Mouse (Mus musculus): Measurements from ENCODE around the gene Rora. TPM values are rescaled to one million over a fixed set of nuclear protein-coding genes. Genes with fewer than 3 reads are reported as not detected.

The Rora gene
- total RNA-seq, 2 experiments from 2014 or later = 21.1 to 24.9 TPM

GRCm38 (mm10) chr9:68687251-68687874 lies 33.8 kb downstream of the Rora start:
- intact Hi-C loops (cut with DNase I) = loop anchor here (5.0 kb wide), 1 partner anchor 670 kb away; no protein-coding TSS in a partner anchor
- DNase-seq = no peak

- intact Hi-C loops (cut with DNase I) = loop anchor here (5.0 kb wide), 1 partner anchor 671 kb away; no protein-coding TSS in a partner anchor
- no peak for DNase-seq
Observed at GRCm38 (mm10) chr9:68688151-68688550, 34.6 kb downstream of the Rora start.

- DNase-seq = peak; percentile 65 to 79
- intact Hi-C loops (cut with DNase I) = loop anchor here (1.0 to 5.0 kb wide), 2 partner anchors 435 to 672 kb away; no protein-coding TSS in a partner anchor
Observed at GRCm38 (mm10) chr9:68689351-68689750, 35.8 kb downstream of the Rora start.

GRCm38 (mm10) chr9:68694889-68695495 lies 41.4 kb downstream of the Rora start:
- intact Hi-C loops (cut with DNase I) = no loop called here
- no peak for DNase-seq

- DNase-seq = peak in 1 of 2 experiments; percentile 28
- intact Hi-C loops (cut with DNase I) = no loop called here
Observed at GRCm38 (mm10) chr9:68695496-68695969, 41.9 kb downstream of the Rora start.

GRCm38 (mm10) chr9:68696425-68696956 lies 42.9 kb downstream of the Rora start:
- DNase-seq = no peak
- intact Hi-C loops (cut with DNase I) = no loop called here

GRCm38 (mm10) chr9:68699341-68699740 lies 45.8 kb downstream of the Rora start:
- intact Hi-C loops (cut with DNase I) = no loop called here
- DNase-seq = no peak

- DNase-seq = no peak
- intact Hi-C loops (cut with DNase I) = no loop called here
Observed at GRCm38 (mm10) chr9:68699856-68700255, 46.3 kb downstream of the Rora start.

- peak in 1 of 2 experiments; percentile 16 for DNase-seq
- intact Hi-C loops (cut with DNase I) = no loop called here
Observed at GRCm38 (mm10) chr9:68707636-68708035, 54.0 kb downstream of the Rora start.

GRCm38 (mm10) chr9:68709232-68709631 lies 55.6 kb downstream of the Rora start:
- intact Hi-C loops (cut with DNase I) = no loop called here
- DNase-seq = no peak

GRCm38 (mm10) chr9:68710893-68711654 lies 57.5 kb downstream of the Rora start:
- intact Hi-C loops (cut with DNase I) = loop anchor here (5.0 kb wide), 1 partner anchor 54 kb away; no protein-coding TSS in a partner anchor
- DNase-seq = peak; percentile 59 to 60

- intact Hi-C loops (cut with DNase I) = loop anchor here (1.0 to 2.0 kb wide), 2 partner anchors 463 to 702 kb away; no protein-coding TSS in a partner anchor
- peak; percentile 52 to 67 for DNase-seq
Observed at GRCm38 (mm10) chr9:68716961-68717360, 63.4 kb downstream of the Rora start.

GRCm38 (mm10) chr9:68718427-68718826 lies 64.8 kb downstream of the Rora start:
- DNase-seq = no peak
- intact Hi-C loops (cut with DNase I) = no loop called here

GRCm38 (mm10) chr9:68719286-68719685 lies 65.7 kb downstream of the Rora start:
- intact Hi-C loops (cut with DNase I) = no loop called here
- no peak for DNase-seq

GRCm38 (mm10) chr9:68724636-68725285 lies 71.2 kb downstream of the Rora start:
- intact Hi-C loops (cut with DNase I) = no loop called here
- DNase-seq = peak; percentile 31 to 50

- DNase-seq = peak; percentile 48 to 57
- intact Hi-C loops (cut with DNase I) = no loop called here
Observed at GRCm38 (mm10) chr9:68727166-68727855, 73.7 kb downstream of the Rora start.

- intact Hi-C loops (cut with DNase I) = no loop called here
- no peak for DNase-seq
Observed at GRCm38 (mm10) chr9:68731438-68731837, 77.9 kb downstream of the Rora start.

GRCm38 (mm10) chr9:68732929-68733328 lies 79.3 kb downstream of the Rora start:
- no peak for DNase-seq
- intact Hi-C loops (cut with DNase I) = no loop called here

GRCm38 (mm10) chr9:68735886-68736285 lies 82.3 kb downstream of the Rora start:
- DNase-seq = no peak
- intact Hi-C loops (cut with DNase I) = no loop called here

- no peak for DNase-seq
- intact Hi-C loops (cut with DNase I) = no loop called here
Observed at GRCm38 (mm10) chr9:68737197-68737736, 83.7 kb downstream of the Rora start.
